Mouse (Mus musculus) ovary, postnatal 36 days (tissue): ENCODE data around the gene Cnn3.

Experiments used
- DNase-seq: peaks from one replicate; pipeline ENCODE4 v3.0.0; 2022; ENCODE audit warnings: low spot score, mixed read lengths

Cnn3 gene

DNA sequence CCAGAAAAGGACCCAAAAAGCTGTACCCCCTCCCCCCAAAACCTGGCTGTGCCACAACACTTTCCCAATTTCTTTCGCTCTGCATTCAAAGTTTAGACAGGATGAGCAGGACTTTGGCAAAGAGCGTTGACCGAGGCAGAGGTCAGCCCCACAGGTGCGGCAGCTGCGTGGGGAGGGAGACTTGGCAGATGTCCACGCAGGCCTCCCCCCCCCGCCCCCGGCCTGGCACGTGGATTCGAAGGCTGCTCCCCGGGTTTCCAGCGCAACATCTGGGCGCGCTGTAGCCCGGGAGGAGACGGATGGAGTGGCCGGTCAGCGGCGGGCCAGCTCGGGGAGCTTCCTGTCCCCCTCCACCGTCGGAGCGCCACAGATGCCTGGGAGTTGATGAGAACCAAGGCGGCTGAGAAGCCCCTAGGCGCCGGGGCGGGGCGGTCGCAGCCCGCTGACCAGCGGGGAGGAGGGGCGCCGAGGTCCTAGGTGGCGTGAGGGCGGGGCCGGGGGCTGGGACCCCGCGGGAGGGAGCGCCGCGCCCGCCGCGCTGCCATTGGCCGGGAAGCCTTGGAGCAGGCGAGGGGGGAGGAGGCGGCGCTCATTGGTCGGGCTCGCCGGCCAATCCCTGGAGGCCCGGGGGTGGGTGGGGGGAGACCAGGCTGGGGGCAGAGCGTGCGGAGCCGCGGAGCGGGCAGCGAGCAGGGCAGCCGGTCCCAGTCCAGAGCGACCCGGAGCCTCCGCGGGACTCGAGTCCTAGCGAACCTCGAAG, at the start of gene Cnn3:
TSS of gene Cnn3 (plus strand) at position 637 of the 760 bp plus-strand sequence.
- peak; percentile 94 for DNase-seq

DNA sequence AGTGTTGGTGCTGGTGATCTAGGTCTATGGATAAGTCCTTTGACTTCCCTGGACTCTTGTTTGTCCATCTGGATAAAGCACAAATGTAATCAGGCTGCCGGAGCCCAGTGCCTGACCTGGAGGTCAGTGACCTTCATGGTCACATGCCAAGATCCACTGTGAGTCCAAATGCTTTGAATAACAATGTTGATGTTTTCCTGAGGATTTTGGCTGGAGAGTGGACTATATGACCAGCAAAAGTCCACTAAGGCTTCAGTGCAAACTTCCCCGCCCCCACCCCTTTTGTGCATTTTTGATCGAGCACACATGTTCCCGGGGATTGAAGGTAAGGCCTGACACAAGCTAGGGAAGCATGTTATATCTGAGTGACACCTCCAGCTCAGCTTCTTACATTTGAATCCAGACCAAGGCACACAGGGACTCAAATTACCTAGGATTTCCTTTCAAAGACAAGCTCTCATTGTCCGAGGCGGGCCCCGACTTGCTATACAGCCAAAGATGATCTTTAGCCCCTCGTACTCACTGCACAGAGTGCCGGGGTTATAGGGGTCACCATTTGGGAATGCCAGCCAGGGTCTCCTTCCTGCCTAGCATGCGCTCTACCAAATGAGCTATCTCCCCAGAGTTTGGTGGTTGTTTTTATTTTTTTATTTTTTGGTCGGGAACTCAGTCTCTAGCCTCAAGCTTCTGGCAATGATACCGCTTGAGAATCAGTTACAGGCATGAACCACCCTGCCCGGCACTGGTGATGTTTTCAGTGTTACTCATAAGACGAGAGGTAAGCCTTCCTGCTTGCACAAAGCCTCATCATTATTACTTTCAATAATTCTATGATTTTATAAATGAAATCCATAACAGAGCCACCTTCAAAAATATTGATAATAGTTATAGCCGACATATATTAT, 47.3 kb upstream of the Cnn3 start:
- DNase-seq, result peak; percentile 49

DNA sequence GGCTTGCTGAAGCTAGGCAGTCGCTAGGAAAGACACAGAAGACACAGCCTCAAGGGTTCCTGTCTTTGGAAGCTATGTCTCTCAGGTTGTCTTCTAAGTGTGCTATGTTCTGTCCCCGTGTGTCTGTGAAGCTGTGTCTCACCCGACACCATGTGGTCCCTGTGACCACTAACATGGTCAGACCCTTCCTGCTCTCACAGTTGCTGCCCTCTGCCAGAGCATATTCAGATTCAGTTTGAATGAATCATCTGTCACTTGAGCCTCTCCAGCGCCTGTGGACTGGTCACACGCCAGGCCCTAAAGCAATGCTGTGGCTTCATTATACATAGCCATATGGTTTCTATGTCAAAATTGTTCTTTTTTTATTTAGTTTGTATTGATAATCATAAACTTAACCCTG, 46.6 kb upstream of the Cnn3 start:
- no peak for DNase-seq

DNA sequence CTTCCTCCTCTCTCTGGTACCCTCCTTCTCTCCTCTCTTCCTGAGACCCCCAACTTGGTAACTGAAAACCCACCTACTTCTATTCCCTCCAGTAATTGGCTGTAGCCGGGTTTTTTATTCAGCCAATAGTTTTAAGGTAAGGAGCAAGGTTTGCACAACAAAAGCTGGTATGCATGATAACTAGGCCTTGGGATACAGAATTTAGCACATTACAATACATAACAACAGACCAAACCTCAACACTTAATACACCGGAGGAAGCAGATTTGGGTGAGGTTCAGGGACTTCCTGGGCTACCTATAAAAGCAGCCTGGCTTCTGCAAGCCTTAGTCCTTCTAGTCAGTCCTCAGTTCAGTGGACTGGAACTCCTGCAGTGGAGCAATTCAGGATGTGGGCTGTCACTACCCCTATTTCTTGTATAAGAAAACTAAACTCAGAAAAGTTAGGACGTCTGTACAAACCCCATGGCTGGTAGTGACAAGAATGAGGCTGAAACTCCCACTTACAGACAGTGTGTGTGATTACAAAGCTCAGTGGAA, 38.8 kb upstream of the Cnn3 start:
- no peak for DNase-seq

DNA sequence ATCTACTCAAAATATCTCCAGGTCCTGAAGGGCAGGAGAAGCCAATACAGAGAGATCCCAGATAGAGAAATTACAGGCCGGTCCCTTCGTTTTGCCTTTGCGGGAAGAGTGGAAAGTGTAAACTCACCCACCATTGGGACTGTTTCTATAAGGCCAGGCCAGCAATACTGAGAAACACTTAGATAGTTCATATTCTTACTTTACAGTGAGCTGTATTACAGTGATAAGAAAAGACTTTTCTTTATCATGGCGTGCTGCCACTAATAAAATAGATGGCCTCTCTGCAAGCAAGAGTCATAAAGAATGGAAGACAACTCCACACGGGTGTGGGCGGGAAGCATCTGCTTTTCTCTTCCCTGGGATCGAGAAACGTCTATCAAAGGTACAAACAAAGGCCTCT, 36.9 kb upstream of the Cnn3 start:
- no peak for DNase-seq

DNA sequence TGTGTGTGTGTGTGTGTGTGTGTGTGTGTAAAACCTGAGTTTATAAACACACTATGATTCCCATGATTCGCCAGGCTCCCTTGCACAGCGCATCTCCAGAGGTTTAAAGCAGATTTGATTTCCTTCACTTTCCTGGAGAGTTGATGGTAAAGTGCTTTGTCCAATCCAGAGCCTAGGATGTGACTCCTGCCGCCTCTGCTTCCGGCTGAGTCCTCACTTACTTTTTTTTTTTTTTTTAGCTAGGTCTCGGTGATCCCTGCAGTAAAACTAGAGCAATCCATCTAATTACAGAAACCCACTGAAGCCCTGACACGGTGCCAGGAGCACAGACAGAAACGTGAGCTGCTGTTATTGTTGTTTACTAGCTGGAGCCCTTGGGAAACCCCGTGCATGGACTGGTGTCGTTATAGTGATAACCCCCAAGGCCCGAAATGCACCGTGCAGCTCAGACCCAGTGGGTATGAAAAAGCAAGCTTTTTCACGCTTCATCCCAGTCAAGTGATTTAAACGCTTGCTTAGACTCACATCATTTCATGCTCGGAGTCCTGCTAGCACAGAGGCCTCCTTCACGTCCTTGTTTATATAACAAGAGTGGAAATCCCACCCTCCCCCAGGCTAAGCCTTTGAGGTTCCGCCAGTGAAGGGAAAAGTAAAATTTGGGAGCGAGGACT, 36.3 kb upstream of the Cnn3 start:
- peak; percentile 30 for DNase-seq

DNA sequence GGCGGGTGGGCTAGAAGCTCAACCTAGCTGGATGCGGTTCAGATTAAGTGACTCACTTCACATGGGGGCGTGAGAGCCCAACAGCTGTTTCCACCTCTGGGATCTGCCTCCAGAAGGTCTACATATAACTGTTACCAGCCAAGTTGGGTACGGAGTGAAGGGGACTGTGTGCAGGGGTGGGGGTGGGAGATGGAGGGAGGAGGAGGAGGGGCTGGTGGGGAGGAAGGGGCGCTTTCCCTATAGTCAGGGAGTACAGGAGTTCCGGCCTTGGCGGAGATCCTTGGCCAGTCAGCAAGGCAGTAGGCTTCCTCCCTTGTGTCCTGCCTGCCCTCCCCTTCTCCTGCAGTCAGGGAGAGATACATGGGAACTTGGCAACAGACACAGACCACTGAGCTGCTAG, 35.6 kb upstream of the Cnn3 start:
- peak; percentile 35 for DNase-seq

DNA sequence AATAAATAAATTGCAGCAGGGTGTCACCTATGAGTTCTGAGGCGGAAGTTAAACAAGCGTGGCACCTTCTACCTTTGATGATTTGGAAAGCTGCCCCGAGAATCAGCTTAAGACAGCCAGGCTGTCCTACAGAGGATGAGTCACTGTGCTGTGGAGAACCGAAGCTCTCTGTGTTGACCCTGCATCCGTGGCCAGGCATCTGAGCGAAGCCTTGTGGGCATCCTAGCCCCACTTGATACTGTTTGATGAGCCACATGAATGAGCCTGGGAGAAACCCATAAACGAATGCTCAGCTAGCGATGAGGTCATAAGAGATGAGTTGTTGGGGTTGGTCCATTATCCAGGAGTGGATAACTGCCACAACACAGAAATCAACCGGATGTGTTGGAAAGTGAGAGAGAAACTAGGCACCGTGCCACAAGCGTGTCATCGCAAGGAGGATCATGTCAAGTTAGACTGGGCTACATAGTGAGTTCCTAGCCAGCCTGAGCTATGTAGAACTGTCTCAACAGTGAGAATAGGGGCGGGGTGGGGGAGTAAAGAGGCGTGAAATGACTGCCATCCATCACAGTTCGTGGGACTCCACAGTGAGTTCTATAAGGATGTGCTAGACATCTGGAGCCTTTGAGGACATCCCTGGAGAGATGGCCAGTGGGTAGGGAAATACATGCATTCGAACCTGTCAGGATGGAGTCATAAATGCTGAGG, 30.6 kb upstream of the Cnn3 start:
- no peak for DNase-seq

DNA sequence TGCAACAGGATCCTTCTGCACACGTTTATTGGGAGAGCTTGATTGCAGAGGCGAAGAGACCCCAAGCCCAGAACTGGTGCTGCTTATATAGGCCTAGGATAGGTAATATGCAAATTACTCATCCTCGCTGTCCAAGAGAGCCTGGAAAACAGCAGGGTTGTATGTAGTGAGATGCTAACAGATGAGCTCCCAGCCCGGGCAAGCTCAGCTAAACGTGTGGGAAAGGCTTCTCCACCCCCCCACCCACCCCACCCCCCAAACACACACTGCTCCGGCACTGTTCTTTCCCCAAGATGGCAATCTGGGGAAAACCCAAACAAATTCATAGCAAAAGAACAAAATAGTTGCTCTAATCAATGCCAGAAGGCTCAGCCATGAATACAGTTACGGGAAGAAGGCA, 29.7 kb upstream of the Cnn3 start:
- no peak for DNase-seq

DNA sequence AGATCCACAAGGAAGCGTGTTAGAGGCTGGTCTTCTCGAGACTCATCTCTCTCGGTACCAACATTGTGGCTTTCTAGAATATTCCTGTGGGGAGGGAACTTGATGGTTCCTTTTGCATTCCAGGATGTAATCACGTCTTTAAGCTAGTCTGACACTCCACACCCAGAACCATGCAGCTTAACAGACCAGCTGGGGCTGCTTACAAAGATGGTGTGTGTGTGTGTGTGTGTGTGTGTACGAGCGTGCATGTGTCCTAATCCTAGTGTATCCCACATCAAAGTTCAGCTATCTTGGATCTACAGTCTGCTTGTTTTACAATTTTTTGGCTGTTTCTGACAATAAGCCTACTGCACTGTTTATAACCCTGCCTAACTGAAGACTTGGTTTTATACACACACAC, 29.3 kb upstream of the Cnn3 start:
- DNase-seq, result no peak

DNA sequence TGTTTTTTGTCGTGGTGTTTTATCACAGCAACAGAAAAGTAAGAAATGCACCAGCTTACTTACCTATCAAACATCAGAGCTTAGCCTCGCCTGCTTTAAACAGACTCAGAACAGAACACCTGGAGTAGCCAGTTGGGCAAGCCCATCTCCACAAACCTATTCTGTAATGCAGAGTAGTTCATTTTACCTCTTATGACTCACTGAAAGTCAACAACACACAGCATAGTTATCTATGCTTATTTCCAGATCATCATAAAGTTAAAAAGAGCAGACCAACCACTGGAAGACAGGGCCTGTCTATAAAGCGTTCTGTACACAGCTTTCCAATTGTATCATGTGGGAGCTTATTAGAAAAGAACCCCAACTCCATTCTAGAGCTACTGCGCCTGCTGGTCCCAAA, 24.9 kb upstream of the Cnn3 start:
- no peak for DNase-seq

DNA sequence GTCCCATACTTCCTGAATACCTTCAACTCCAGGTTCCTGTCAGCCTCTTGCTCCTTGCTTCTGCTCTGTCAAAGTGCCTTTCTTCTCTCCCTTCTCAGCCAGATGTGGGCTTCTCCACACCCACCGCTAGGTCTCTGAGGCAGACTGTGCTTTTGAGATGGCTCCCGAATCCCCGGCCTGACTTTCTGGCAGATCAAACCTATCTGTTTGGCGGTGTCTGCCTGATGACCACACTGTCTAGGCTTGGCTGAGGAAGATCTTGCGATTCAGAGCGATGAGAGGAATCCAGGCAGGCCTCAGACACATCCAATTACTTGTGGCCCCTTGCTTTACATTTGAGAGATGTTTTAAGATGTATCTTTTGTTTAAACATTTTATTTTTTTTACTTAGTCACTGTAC, 24.2 kb upstream of the Cnn3 start:
- no peak for DNase-seq

DNA sequence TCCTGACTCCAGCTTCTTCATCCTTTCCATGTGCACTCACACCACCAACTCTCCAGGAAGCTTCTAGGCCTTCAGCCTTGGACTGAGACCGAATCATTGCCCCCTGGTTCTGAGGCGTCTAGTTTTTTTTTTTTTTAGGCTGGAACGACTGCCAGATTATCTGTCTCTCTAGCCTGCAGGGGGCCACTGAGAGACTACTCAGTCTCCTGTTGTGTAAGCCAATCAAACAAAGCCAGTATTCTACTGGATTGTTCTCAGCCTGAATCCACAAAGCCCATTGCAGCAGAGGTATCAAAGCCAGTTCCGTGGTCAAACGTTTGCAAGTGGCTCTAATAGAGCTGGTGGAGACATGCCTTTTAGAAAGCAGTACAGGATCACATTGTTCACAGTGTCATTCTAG, 22.8 kb upstream of the Cnn3 start:
- DNase-seq, result no peak

DNA sequence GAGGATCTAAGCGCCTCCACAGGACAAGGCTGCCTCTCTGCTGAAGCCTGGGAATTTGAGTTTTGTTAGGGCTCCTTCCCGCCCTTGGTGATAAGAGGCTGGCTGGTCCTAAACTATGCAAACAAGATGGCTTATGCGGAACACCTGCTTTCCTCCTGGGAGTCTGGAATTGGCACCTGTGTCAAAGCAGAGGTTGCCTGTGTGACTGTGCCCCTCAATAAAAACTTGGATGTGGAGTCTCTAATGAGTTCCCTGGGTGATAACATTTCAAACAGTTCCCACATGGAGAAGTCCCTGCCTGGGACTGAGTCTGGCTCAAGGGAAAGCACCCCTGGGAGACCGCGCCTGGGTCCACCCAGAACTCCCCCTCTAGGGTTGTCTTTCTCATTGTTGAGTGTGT, 21.2 kb upstream of the Cnn3 start:
- no peak for DNase-seq

DNA sequence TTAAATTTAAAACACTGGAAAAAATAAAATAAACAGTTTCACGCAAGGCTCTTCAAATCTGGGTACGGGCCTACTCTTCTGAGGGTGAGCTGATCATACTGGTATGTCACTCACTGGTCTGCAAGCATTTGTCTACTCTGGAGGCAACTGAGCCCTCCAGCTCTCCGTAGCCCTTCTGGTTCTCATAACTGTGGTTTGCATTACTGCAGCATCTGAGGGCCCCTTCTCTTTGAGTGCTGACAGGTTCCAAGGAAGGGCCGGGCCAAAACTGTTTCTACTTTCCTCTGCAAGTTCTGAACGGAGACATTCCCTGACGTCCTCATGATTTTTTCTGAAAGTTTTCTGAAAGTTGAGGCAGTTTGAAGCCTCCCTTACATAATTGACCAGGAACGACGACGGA, 18.9 kb upstream of the Cnn3 start:
- no peak for DNase-seq

DNA sequence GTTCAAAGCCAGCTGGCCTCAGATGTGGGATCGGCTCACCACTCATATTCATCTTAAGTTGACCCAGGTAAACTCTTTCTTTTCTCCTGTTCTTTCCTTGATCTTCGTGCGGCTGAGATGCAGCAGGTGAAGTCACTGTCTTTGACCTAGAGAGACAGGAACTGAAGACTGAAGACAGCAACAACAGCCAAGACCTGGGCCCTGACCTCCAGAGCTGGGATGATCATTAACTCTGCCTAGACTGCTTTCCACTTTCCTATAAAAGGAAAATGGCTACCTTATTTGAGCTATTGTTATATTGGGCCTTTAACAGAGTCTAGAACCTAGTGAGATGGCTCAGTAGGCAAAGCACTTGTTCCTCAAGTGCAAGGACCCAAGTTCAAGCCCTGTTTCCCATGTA, 17.9 kb upstream of the Cnn3 start:
- DNase-seq, result no peak

DNA sequence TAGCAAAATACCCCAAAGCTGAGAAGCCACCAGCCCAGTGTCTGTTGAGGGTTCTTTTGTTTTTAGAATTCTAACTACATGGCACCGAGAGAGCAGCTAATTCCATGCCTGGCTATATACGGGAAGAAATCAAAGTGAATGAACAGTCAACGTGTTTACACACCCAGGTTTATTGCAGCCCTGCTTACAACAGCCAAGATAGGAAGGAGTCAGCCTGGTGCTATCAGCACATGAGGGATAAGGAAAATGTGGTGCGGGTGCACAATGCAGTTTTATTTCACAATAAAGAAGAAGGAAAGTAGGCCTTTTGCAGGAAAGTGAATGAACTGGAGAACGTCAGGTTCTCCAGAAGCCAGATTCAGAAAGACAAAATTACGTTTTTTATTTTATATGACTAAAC, 14.8 kb upstream of the Cnn3 start:
- DNase-seq, result no peak

DNA sequence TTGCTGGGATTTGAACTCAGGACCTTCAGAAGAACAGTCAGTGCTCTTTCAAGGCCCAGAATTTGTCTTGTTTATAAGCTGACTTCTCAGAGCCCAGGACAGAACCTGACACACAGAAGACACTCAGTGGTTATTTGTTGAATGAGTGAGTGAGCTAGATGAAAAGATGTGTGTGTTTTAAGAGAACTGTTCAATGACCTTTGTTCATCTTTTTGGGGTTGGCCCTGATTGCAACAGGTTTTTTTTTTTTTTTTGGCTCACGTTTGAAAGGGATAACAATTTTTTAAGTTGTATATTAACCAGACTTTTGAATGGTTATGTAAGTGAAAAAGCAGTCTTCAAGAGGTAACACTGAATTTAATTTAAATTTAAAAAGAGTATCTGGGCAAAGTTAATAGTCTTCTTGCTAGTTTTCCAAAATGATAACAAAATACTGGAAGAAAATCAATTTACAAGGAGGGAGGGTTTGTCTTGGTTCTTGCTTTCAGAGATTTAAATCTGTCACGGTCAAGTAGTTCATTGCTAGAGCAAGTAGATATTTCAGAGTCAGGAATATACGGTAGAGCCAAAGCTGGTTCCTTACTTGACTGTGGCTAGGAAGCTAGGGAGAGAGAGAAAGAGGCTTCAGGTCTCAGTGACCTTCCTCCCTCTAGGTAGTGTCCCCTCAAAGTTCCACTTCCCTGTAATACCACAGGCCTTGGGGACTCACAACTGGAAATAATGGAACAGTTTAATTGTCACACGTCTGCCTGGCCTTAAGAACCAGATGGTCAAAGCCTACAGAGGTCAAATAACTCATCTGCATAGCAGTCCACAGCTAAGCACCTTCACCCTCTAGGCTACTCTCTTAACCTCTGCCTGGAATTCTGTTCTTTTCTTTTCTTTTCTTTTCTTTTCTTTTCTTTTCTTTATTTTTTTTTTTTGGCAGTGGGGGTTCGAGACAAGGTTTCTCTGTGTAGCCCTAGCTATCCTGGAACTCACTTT, 9.8 kb upstream of the Cnn3 start:
- no peak for DNase-seq

DNA sequence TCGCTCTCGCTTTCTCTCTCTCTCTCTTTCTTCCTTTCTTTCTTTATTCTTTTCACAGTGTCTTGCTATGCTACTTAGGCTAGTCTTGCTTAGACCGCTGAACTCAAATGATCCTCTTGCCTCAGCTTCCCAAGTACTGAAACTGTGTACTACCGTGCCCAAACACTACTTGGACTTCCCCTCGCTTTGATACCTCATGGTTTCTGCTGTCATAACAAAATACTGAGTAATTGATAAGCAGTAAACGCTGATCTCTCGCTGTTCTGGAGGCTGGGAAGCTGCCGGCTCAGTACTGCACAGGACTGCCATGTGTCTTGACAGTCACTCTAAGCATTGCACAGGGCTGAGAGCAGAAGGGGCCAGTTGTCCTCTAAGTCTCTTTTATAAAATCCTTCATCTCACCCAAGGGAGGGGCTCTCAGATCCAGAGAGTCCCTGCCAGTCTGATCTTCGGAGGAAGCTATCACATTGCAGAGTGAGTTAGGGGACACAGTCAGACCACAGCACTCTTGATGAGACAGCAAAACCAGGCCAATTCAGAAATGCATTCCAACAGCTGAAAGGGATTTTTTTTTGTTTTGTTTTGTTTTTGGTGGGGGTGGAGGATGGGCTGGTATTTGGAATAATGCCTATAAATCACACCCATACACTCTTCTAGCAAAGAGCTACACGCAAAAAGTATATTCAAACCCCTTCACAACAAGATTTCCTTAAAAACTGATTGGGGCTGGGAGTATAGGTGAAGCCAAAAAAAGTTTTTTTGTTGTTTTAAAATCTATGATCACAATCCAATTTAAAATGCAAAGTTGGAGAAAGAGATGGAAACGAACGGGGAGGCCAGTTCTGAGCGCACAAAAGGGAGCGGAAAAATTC, 8.7 kb upstream of the Cnn3 start:
- DNase-seq, result no peak

DNA sequence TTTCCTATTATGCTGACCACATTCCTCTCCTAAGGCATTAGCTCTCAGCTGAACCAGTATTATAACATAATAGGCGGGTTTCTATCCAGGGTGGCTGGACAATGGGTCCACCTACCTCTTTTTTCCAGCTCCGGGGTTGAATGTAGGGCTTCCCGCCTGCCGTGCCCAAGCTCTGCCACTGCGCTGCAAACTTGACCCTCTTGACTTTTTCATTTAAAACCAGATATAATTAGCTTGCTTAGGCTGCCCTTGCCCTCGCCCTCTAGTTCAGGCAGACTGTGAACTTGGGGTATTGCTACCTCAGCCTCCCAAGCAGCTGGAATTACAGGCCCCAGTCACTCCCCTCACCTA, 8.1 kb upstream of the Cnn3 start:
- DNase-seq, result no peak
